Mouse (Mus musculus): ENCODE data around the gene Smagp. TPM values are rescaled to one million over a fixed set of nuclear protein-coding genes. Genes with fewer than 3 reads are reported as not detected.

Smagp gene
- total and polyA plus RNA-seq, 3 experiments, result 0.55 to 7.0 (median 3.2) TPM

Other genes with a start within 250 kb of the Smagp start
- gene Gm5475, start 214.8 kb downstream of the Smagp start, total RNA-seq (2012; rRNA removed), result not detected in 2 replicates
- gene Gm5475, start 214.8 kb downstream of the Smagp start, total RNA-seq (2014; rRNA removed), result not detected in 2 replicates
- gene Gm5475, start 214.8 kb downstream of the Smagp start, polyA plus RNA-seq (2012; ENCODE audit: insufficient read length, low read depth), result not detected in 2 replicates
- gene Slc11a2, start 211.9 kb downstream of the Smagp start, total RNA-seq (2012; rRNA removed), result 8.9 and 13.2 TPM in 2 replicates
- 11.7 and 13.0 TPM in 2 replicates for gene Slc11a2, start 211.9 kb downstream of the Smagp start, total RNA-seq (2014; rRNA removed)
- 18.6 and 19.1 TPM in 2 replicates for gene Slc11a2, start 211.9 kb downstream of the Smagp start, polyA plus RNA-seq (2012; ENCODE audit: insufficient read length, low read depth)
- 30.3 and 39.0 TPM in 2 replicates for gene Letmd1, start 167.9 kb downstream of the Smagp start, total RNA-seq (2012; rRNA removed)
- gene Letmd1, start 167.9 kb downstream of the Smagp start, total RNA-seq (2014; rRNA removed), result 28.5 and 31.4 TPM in 2 replicates
- 44.0 and 51.3 TPM in 2 replicates for gene Letmd1, start 167.9 kb downstream of the Smagp start, polyA plus RNA-seq (2012; ENCODE audit: insufficient read length, low read depth)
- gene Csrnp2, start 141.5 kb downstream of the Smagp start, total RNA-seq (2012; rRNA removed), result 3.5 TPM in 2 replicates
- gene Csrnp2, start 141.5 kb downstream of the Smagp start, total RNA-seq (2014; rRNA removed), result 2.3 and 2.4 TPM in 2 replicates
- gene Csrnp2, start 141.5 kb downstream of the Smagp start, polyA plus RNA-seq (2012; ENCODE audit: insufficient read length, low read depth), result 2.0 and 2.3 TPM in 2 replicates
- gene Tfcp2, start 84.9 kb downstream of the Smagp start, total RNA-seq (2012; rRNA removed), result 5.8 and 7.8 TPM in 2 replicates
- gene Tfcp2, start 84.9 kb downstream of the Smagp start, total RNA-seq (2014; rRNA removed), result 6.3 and 6.8 TPM in 2 replicates
- gene Tfcp2, start 84.9 kb downstream of the Smagp start, polyA plus RNA-seq (2012; ENCODE audit: insufficient read length, low read depth), result 5.3 and 5.9 TPM in 2 replicates
- gene Pou6f1, start 37.0 kb downstream of the Smagp start, total RNA-seq (2012; rRNA removed), result 3.5 and 7.4 TPM in 2 replicates
- gene Pou6f1, start 37.0 kb downstream of the Smagp start, total RNA-seq (2014; rRNA removed), result 0.97 and 1.7 TPM in 2 replicates
- gene Pou6f1, start 37.0 kb downstream of the Smagp start, polyA plus RNA-seq (2012; ENCODE audit: insufficient read length, low read depth), result 6.3 and 9.1 TPM in 2 replicates
- gene Dazap2, start 21.6 kb downstream of the Smagp start, total RNA-seq (2012; rRNA removed), result 56.0 and 63.8 TPM in 2 replicates
- gene Dazap2, start 21.6 kb downstream of the Smagp start, total RNA-seq (2014; rRNA removed), result 139 and 159 TPM in 2 replicates
- gene Dazap2, start 21.6 kb downstream of the Smagp start, polyA plus RNA-seq (2012; ENCODE audit: insufficient read length, low read depth), result 160 and 213 TPM in 2 replicates
- gene Bin2, start 32.6 kb upstream of the Smagp start, total RNA-seq (2012; rRNA removed), result 60.4 and 64.8 TPM in 2 replicates
- 49.2 and 51.4 TPM in 2 replicates for gene Bin2, start 32.6 kb upstream of the Smagp start, total RNA-seq (2014; rRNA removed)
- 72.8 and 89.9 TPM in 2 replicates for gene Bin2, start 32.6 kb upstream of the Smagp start, polyA plus RNA-seq (2012; ENCODE audit: insufficient read length, low read depth)
- gene Cela1, start 51.0 kb upstream of the Smagp start, total RNA-seq (2012; rRNA removed), result 4.8 and 5.1 TPM in 2 replicates
- 1.3 and 1.8 TPM in 2 replicates for gene Cela1, start 51.0 kb upstream of the Smagp start, total RNA-seq (2014; rRNA removed)
- gene Cela1, start 51.0 kb upstream of the Smagp start, polyA plus RNA-seq (2012; ENCODE audit: insufficient read length, low read depth), result 3.3 TPM in 2 replicates
- 4.4 and 5.0 TPM in 2 replicates for gene Galnt6, start 92.4 kb upstream of the Smagp start, total RNA-seq (2012; rRNA removed)
- gene Galnt6, start 92.4 kb upstream of the Smagp start, total RNA-seq (2014; rRNA removed), result 0.58 and 0.62 TPM in 2 replicates
- 2.0 TPM in 2 replicates for gene Galnt6, start 92.4 kb upstream of the Smagp start, polyA plus RNA-seq (2012; ENCODE audit: insufficient read length, low read depth)
- gene Slc4a8, start 124.8 kb upstream of the Smagp start, total RNA-seq (2012; rRNA removed), result 4.1 and 4.7 TPM in 2 replicates
- 5.1 and 7.0 TPM in 2 replicates for gene Slc4a8, start 124.8 kb upstream of the Smagp start, total RNA-seq (2014; rRNA removed)
- gene Slc4a8, start 124.8 kb upstream of the Smagp start, polyA plus RNA-seq (2012; ENCODE audit: insufficient read length, low read depth), result 7.2 and 9.6 TPM in 2 replicates
- gene Scn8a, start 232.9 kb upstream of the Smagp start, total RNA-seq (2012; rRNA removed), result 0.04 and 0.13 TPM in 2 replicates
- 0.09 and 0.15 TPM in 2 replicates for gene Scn8a, start 232.9 kb upstream of the Smagp start, total RNA-seq (2014; rRNA removed)
- 0.39 and 0.44 TPM in 2 replicates for gene Scn8a, start 232.9 kb upstream of the Smagp start, polyA plus RNA-seq (2012; ENCODE audit: insufficient read length, low read depth)